Comparison of ENCODE assay signal across 23 mouse cellular contexts in genomic region chr14:105523849-105524248, GRCm38 (mm10).
"Had no signal": no experiment of that assay in that cellular context is flagged by ENCODE, and none has a peak within 500 bp of the region (broad histone marks: within the 10 kb centered on the region; RNA-seq: fewer than 3 reads in every experiment).

No protein-coding gene starts in this region.

- DNase-seq: gastrocnemius, adult 2 months; gastrocnemius, postnatal 10 days; gastrocnemius, postnatal 25 days; heart, adult 2 months; heart, postnatal 10 days; heart, postnatal 4 days; kidney, adult 18-20 months; kidney, adult 8-10 months; kidney, postnatal 10 days; kidney, postnatal 36 days; layer of hippocampus, postnatal 36 days; left cerebral cortex, postnatal 4 days had no signal

- H3K27ac ChIP-seq: gastrocnemius, adult 2 months; heart, adult 2 months; hindbrain, embryonic 10.5 days; hindbrain, embryonic 12.5 days; hindbrain, embryonic 14.5 days; intestine, embryonic 15.5 days; limb, embryonic 13.5 days; limb, embryonic 15.5 days; liver, embryonic 12.5 days; liver, embryonic 14.5 days had no signal

- H3K4me3 ChIP-seq: gastrocnemius, adult 2 months; heart, adult 2 months; hindbrain, embryonic 10.5 days; hindbrain, embryonic 12.5 days; intestine, embryonic 15.5 days; limb, embryonic 13.5 days; limb, embryonic 15.5 days; liver, embryonic 12.5 days had no signal

- ATAC-seq: hindbrain, embryonic 16.5 days; inflammation-experienced regulatory T-cells, adult 6 months; intestine, embryonic 15.5 days; intestine, postnatal 0 days; liver, embryonic 12.5 days had no signal
